Mouse (Mus musculus): Measurements from ENCODE around the gene Slc9a3. TPM values are rescaled to one million over a fixed set of nuclear protein-coding genes. Genes with fewer than 3 reads are reported as not detected.

Gene Slc9a3
- total and polyA plus RNA-seq, 3 experiments, result 0.04 TPM; not detected in 2

DNA sequence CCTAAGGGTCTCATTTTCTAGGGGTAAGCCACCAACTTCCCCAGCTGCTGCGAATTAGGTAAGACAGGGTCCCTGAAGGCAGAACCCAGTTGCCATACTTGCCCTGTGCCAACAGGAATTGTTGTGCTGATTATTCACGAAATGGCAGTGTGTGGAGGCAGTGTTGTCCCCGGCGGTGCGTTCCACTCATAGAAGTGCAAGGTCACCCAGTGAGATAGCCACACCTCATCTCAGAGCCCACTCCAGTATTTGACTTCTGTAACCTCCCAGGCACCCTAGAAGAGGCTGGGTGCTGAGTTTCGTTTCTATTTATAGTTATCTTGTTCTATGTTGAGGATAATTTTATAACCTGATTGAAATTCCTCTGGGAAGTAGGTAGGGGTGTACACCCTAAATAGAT, 22.3 kb upstream of the Slc9a3 start:
- Histone ChIP-seq H3K9me3 (replicated peaks; ENCODE audit: insufficient read depth, low read length) (no peaks in the 10 kb centered on the region), H3K27me3 (ENCODE audit: control insufficient read depth in 1 of 2, insufficient read depth in 2 of 2, low read length in 2 of 2) (peaks cover 4 to 7% of the 10 kb centered on the region in 2 experiments), H3K27ac (ENCODE audit: control insufficient read depth, low read depth, low read length) (no peak overlapping the region), H3K4me3 (ENCODE audit: control insufficient read depth in 1 of 2, insufficient read depth in 1 of 2, low read depth in 2 of 2, low read length in 2 of 2) (no peak overlapping the region), H3K79me2 (ENCODE audit: control insufficient read depth, insufficient read depth, low read length, poor library complexity) (no peaks in the 10 kb centered on the region), H3K36me3 (ENCODE audit: control insufficient read depth in 1 of 2, insufficient read depth in 2 of 2, low read length in 2 of 2) (no peaks in the 10 kb centered on the region), H3K4me1 (ENCODE audit: control insufficient read depth in 1 of 2, insufficient read depth in 2 of 2, low read length in 2 of 2) (no peaks in the 10 kb centered on the region), H3K9ac (ENCODE audit: control insufficient read depth, low read depth, low read length, poor library complexity, severe bottlenecking) (no peak overlapping the region)
- TF ChIP-seq ZNF384 (IDR thresholded peaks at IDR 0.05; ENCODE audit: low read depth, low read length) (no peak), TAL1 (IDR thresholded peaks at IDR 0.05; ENCODE audit: low read length) (no peak), ZKSCAN1 (IDR thresholded peaks at IDR 0.05; ENCODE audit: low read depth, low read length) (no peak), MYB (IDR thresholded peaks at IDR 0.05; ENCODE audit: low read depth, low read length) (no peak), CHD1 (IDR thresholded peaks at IDR 0.05; ENCODE audit: low read depth, low read length) (no peak), MAX (IDR thresholded peaks at IDR 0.05; ENCODE audit: low read length) (no peak), BHLHE40 (IDR thresholded peaks at IDR 0.05; ENCODE audit: borderline replicate concordance, low read depth, low read length) (no peak), MAZ (IDR thresholded peaks at IDR 0.05; ENCODE audit: low read depth, low read length) (no peak), POLR2A (IDR thresholded peaks at IDR 0.05; ENCODE audit: control insufficient read depth in 1 of 2, insufficient read depth in 1 of 2, low read depth in 1 of 2, low read length in 2 of 2, poor library complexity in 1 of 2) (no peak), MXI1 (IDR thresholded peaks at IDR 0.05; ENCODE audit: low read depth, low read length) (no peak), NELFE (IDR thresholded peaks at IDR 0.05; ENCODE audit: low read depth, low read length) (no peak), ELF1 (IDR thresholded peaks at IDR 0.05; ENCODE audit: low read depth, low read length) (no peak), CHD2 (IDR thresholded peaks at IDR 0.05; ENCODE audit: low read length) (no peak)
- no peak for DNase-seq (ENCODE audit: low read depth, low spot score)

- Histone ChIP-seq H3K27ac (ENCODE audit: control insufficient read depth, low read depth, low read length) (no peak overlapping the region), H3K79me2 (ENCODE audit: control insufficient read depth, insufficient read depth, low read length, poor library complexity) (no peaks in the 10 kb centered on the region), H3K9me3 (replicated peaks; ENCODE audit: insufficient read depth, low read length) (no peaks in the 10 kb centered on the region)
Observed at GRCm38 (mm10) chr13:74102108-74102830, 19.0 kb upstream of the Slc9a3 start.

More at GRCm38 (mm10) chr13:74102108-74102830, 19.0 kb upstream of the Slc9a3 start:
- H3K4me3 ChIP-seq (ENCODE audit: control insufficient read depth in 1 of 2, insufficient read depth in 1 of 2, low read depth in 2 of 2, low read length in 2 of 2), result no peak overlapping the region
- H3K27me3 ChIP-seq (ENCODE audit: control insufficient read depth in 1 of 2, insufficient read depth in 2 of 2, low read length in 2 of 2), result peaks cover 4 to 6% of the 10 kb centered on the region in 2 experiments
- no peak for TF ChIP-seq ETS1 (IDR thresholded peaks at IDR 0.05; ENCODE audit: low read depth, low read length)
- TF ChIP-seq MXI1 (IDR thresholded peaks at IDR 0.05; ENCODE audit: low read depth, low read length), result no peak
- TF ChIP-seq USF1 (IDR thresholded peaks at IDR 0.05; ENCODE audit: low read depth, low read length), result no peak
- no peak for TF ChIP-seq TBP (IDR thresholded peaks at IDR 0.05; ENCODE audit: low read depth, low read length)
- TF ChIP-seq MAFK (IDR thresholded peaks at IDR 0.05; ENCODE audit: borderline replicate concordance, low read depth, low read length), result no peak
- no peak for TF ChIP-seq USF2 (IDR thresholded peaks at IDR 0.05; ENCODE audit: borderline replicate concordance in 1 of 2, insufficient read depth in 1 of 2, low read depth in 1 of 2, low read length in 2 of 2)
- no peak for TF ChIP-seq ZMIZ1 (IDR thresholded peaks at IDR 0.05; ENCODE audit: low read depth, low read length)
- TF ChIP-seq MYB (IDR thresholded peaks at IDR 0.05; ENCODE audit: low read depth, low read length), result no peak
- no peak for TF ChIP-seq E2F4 (IDR thresholded peaks at IDR 0.05; ENCODE audit: borderline replicate concordance, low read depth, low read length)
- no peak for TF ChIP-seq UBTF (IDR thresholded peaks at IDR 0.05; ENCODE audit: borderline replicate concordance, insufficient read depth, low read depth, low read length)
- TF ChIP-seq TCF12 (IDR thresholded peaks at IDR 0.05; ENCODE audit: low read depth, low read length), result no peak
- no peak for TF ChIP-seq MAZ (IDR thresholded peaks at IDR 0.05; ENCODE audit: low read depth, low read length)
- TF ChIP-seq KAT2A (conservative IDR thresholded peaks at IDR 0.05; ENCODE audit: low read depth, low read length), result no peak
- H3K4me1 ChIP-seq (ENCODE audit: control insufficient read depth in 1 of 2, insufficient read depth in 2 of 2, low read length in 2 of 2), result no peaks in the 10 kb centered on the region
- H3K36me3 ChIP-seq (ENCODE audit: control insufficient read depth in 1 of 2, insufficient read depth in 2 of 2, low read length in 2 of 2), result no peaks in the 10 kb centered on the region
- H3K9ac ChIP-seq (ENCODE audit: control insufficient read depth, low read depth, low read length, poor library complexity, severe bottlenecking), result no peak overlapping the region
- DNase-seq (ENCODE audit: low read depth, low spot score), result no peak
